Mouse (Mus musculus): ENCODE results near the gene Acp5. TPM values are rescaled to one million over a fixed set of nuclear protein-coding genes. Genes with fewer than 3 reads are reported as not detected.

The Acp5 gene
- total RNA-seq, 2 experiments from 2014 or later: 1.9 to 12.3 TPM

GRCm38 (mm10) chr9:22098993-22099696, 36.4 kb downstream of the Acp5 start, which contains the start of gene Cnn1:
TSS of gene Cnn1 (plus strand) at chr9:22099216.
- DNase-seq: peak in 1 of 2 experiments; percentile 22

DNA sequence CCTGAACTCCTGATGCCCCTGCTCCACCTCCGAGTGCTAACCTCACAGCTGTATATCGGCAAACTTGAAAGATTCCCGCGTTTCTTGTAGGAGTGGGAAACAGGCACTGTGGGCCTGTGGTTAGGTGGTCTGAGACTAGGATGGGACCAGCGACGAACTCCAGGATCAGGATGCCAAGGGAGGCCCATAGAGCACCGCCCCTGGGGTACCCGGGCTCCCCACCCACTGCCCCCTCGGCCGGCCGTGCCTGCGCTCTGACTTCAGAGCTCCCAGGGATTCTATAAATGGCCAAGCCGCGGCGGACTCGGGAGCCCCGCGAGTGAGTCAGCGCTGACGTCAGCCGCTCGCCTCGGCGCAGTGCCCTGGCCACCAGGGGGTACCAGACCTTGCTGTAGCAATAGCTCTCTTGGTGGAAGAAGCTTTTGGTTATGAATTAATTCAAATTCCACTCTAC, 39.6 kb downstream of the Acp5 start:
- peak; percentile 87 to 91 for DNase-seq

GRCm38 (mm10) chr9:22092746-22093145, 42.8 kb downstream of the Acp5 start:
- DNase-seq: no peak

DNA sequence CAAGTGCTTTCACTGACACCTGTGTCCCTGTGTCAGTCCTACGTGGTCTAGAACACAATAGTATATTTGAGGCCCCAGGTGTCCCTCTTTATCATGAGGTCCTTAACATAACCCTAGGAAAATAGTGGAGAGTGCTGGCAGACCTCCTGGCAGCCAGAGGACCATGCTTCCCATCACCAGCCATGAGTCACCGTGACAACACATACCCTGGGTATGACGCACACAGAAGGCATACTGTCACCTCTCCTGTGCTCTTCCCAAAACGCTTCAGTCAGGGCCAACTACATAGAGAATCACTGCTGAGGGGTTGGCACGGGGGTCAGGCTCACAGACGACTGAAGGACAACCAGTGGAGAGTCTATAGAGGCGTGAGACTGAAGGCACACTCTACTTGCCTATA, 45.5 kb downstream of the Acp5 start:
- no peak for DNase-seq

- no peak for DNase-seq
Observed at GRCm38 (mm10) chr9:22089281-22089680, 46.2 kb downstream of the Acp5 start.

GRCm38 (mm10) chr9:22087034-22087618, 48.4 kb downstream of the Acp5 start:
- no peak for DNase-seq

GRCm38 (mm10) chr9:22086012-22086411, 49.5 kb downstream of the Acp5 start:
- no peak for DNase-seq

DNA sequence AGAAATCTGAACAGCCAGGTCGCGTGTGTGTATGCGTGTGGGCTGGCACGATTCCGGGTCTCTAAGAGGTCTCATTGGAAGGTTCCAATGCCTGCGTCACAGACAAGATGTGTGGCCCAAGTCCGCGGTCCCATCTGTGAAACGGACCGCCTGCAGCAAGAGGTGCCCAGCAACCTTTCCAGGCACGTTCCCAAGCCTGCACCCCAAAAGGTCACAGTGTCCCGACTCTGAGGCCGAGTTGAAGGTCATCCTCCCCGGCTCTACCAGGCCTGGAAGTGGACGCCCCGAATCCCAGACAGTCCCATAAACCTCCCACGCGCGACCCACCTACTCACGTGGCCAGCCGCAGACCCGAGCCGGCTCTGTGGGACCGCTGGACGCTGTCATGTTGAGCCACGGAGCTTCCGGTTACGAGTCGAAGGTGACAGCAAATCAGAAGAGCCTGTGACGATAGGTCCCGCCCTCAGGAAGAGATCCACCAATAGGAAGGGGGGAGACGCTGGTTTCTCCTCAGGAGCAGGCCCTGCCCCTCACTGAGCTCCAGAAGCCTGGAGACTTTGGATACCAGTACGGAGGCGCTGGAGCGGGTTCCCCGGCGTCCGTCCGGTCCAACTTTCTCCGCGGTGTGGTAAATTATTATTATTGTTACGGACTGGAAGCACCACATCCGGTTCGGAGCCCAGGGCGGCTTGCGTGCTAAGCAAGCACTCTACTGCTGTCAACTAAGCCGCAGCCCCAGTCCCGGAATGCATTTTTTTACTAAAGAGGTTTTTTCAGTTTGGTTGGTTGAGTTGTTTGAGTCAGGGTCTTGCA, 50.3 kb downstream of the Acp5 start, which contains the start of gene Ecsit:
Ecsit (minus strand) TSS at position 417 of the 813 bp plus-strand sequence.
- peak; percentile 96 to 98 for DNase-seq

GRCm38 (mm10) chr9:22084667-22085021, 50.9 kb downstream of the Acp5 start:
- no peak for DNase-seq

Small RNAs within 50 kb of the gene (microRNA-seq; reads per million reads assigned to microRNA genes)
- gene Mir7084: 0.38 to 1.1 reads per million in 2 experiments

Other genes with a start within 250 kb of the Acp5 start
- gene Rab3d, start 217.5 kb downstream of the Acp5 start, total RNA-seq (2021): 10 to 100 TPM; 16.2 to 18.2 TPM
- gene Ccdc159, start 208.2 kb downstream of the Acp5 start, total RNA-seq (2021): 1 to 10 TPM; 3.7 to 6.0 TPM
- gene Tmem205, start 208.2 kb downstream of the Acp5 start, total RNA-seq (2021): 10 to 100 TPM; 72.7 to 81.2 TPM
- gene Plppr2, start 198.7 kb downstream of the Acp5 start, total RNA-seq (2021): 1 to 10 TPM; 2.4 to 3.0 TPM
- 1 to 10 TPM; 7.6 to 7.8 TPM for gene Swsap1, start 180.0 kb downstream of the Acp5 start, total RNA-seq (2021)
- gene Epor, start 172.2 kb downstream of the Acp5 start, total RNA-seq (2021): 1 to 10 TPM in 1 of 2 experiments, under 1 TPM in 1; 0.84 to 2.1 TPM
- gene Rgl3, start 146.3 kb downstream of the Acp5 start, total RNA-seq (2021): 1 to 10 TPM; 4.8 to 7.1 TPM
- under 1 TPM in 1 of 2 experiments, not detected in 1; 0.31 TPM for gene Ccdc151, start 133.1 kb downstream of the Acp5 start, total RNA-seq (2021)
- gene Prkcsh, start 132.9 kb downstream of the Acp5 start, total RNA-seq (2021): 10 to 100 TPM; 58.7 to 64.6 TPM
- under 1 TPM in 1 of 2 experiments, not detected in 1; 0.26 TPM for gene Elavl3, start 83.7 kb downstream of the Acp5 start, total RNA-seq (2021)
- under 1 TPM in 1 of 2 experiments, not detected in 1; 0.55 TPM for gene Gm49318, start 64.5 kb downstream of the Acp5 start, total RNA-seq (2021)
- 1 to 10 TPM; 3.8 to 3.9 TPM for gene Zfp653, start 64.3 kb downstream of the Acp5 start, total RNA-seq (2021)
- gene Ecsit, start 50.3 kb downstream of the Acp5 start, total RNA-seq (2021): 100 to 1,000 TPM; 105 to 108 TPM
- gene Cnn1, start 36.5 kb downstream of the Acp5 start, total RNA-seq (2021): 1 to 10 TPM; 7.1 to 9.8 TPM
- 10 to 100 TPM; 35.2 to 36.2 TPM for gene Elof1, start 18.5 kb downstream of the Acp5 start, total RNA-seq (2021)
- gene Pigyl, start 21.1 kb upstream of the Acp5 start, total RNA-seq (2021): 10 to 100 TPM; 43.8 to 55.1 TPM
- gene Zfp872, start 52.4 kb upstream of the Acp5 start, total RNA-seq (2021): under 1 TPM; 0.13 to 0.15 TPM
- gene Zfp809, start 90.0 kb upstream of the Acp5 start, total RNA-seq (2021): 10 to 100 TPM; 22.6 to 24.1 TPM
- under 1 TPM; 0.15 to 0.21 TPM for gene Zfp599, start 124.2 kb upstream of the Acp5 start, total RNA-seq (2021)
- gene Zfp810, start 171.9 kb upstream of the Acp5 start, total RNA-seq (2021): 1 to 10 TPM; 4.7 to 5.5 TPM